Mouse (Mus musculus) forebrain, embryonic 13.5 days (tissue): ENCODE data around the gene Plod3. TPM values are rescaled to one million over a fixed set of nuclear protein-coding genes. Genes with fewer than 3 reads are reported as not detected.

ENCODE experiments used
- microRNA counts: library from miRNA; unstranded; fragments of <30 nt; microRNA quantifications from one replicate; lab custom pipeline; 2016
- microRNA-seq: library from miRNA; unstranded; fragments of <30 nt; microRNA quantifications from one replicate; pipeline ENCODE4, GENCODE M21; 2016
- polyA plus RNA-seq: library from polyadenylated mRNA; unstranded; fragments of >200 nt; fragmentation: Nextera tagmentation; extraction: Ambion mirVana; gene quantifications from 2 replicates; pipeline ENCODE4 v1.2.1, GENCODE M21; 2015

The Plod3 gene
- polyA plus RNA-seq, 1 experiment from 2014 or later, result 25.8 TPM

MicroRNAs encoded within 50 kb of the gene (microRNA counts, 519-probe panel; counts per million panel counts)
- 177 counts per million, percentile 53 among the panel's probes with 10 or more counts for microRNA mmu-miR-702 (lab: Ali Mortazavi, UCI)

Small RNA genes lying within 50 kb of the gene (microRNA-seq; reads per million reads assigned to microRNA genes)
- gene Mir702, result 58.5 reads per million, percentile 43 among the genes with 10 or more reads in this experiment

Other genes with a start within 250 kb of the Plod3 start
- gene Col26a1, start 103.8 kb upstream of the Plod3 start, polyA plus RNA-seq, result 10.7 and 10.9 TPM in 2 replicates
- gene Ift22, start 78.9 kb upstream of the Plod3 start, polyA plus RNA-seq, result 123 and 126 TPM in 2 replicates
- gene Fis1, start 33.7 kb upstream of the Plod3 start, polyA plus RNA-seq, result 350 and 357 TPM in 2 replicates
- gene Cldn15, start 20.4 kb upstream of the Plod3 start, polyA plus RNA-seq, result 0.13 and 0.31 TPM in 2 replicates
- gene Znhit1, start 1.0 kb downstream of the Plod3 start, polyA plus RNA-seq, result 110 and 113 TPM in 2 replicates
- gene Vgf, start 39.4 kb downstream of the Plod3 start, polyA plus RNA-seq, result 0.89 and 1.0 TPM in 2 replicates
- 252 and 260 TPM in 2 replicates for gene Ap1s1, start 59.1 kb downstream of the Plod3 start, polyA plus RNA-seq
- 0.14 and 0.21 TPM in 2 replicates for gene Serpine1, start 85.2 kb downstream of the Plod3 start, polyA plus RNA-seq
- 3.6 and 4.4 TPM in 2 replicates for gene Trim56, start 129.2 kb downstream of the Plod3 start, polyA plus RNA-seq
- not detected in 2 replicates for gene Muc3, start 162.3 kb downstream of the Plod3 start, polyA plus RNA-seq
- not detected in 2 replicates for gene Muc3a, start 225.4 kb downstream of the Plod3 start, polyA plus RNA-seq